8 mouse cellular contexts compared by ENCODE assay signal in the genomic region with DNA sequence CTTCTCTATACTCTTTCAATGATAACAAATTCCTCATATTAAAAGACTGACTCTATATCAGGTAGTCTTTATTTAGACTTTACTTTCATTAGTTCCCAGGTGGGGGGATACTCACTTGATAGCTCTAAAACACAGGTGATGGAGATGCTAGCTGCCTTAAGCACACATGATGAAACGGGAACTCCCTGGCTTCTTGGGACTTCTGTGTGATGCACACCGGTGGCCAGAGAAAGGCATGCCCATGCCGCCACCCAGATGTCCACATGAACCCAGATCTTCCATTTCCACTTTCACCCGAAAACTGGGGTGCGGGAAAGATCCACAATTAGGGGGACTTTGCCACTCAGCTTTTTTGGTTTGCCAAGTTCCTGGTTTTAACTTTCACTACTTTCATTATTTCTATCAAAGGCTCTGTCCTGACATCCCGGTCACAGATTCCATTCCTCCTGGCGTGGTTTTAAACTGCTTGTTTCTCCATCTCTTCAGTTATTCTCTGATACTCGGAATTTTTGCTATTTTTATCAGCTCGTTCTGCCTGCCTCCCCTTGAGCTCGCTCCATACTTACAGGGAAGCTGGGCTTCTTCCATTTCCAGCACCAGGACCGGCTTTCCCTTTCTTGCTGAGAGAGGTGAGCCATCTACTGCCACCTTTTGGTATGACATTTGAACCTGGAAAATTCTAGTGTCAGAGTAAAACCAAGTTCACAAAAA. TPM values are rescaled to one million over a fixed set of nuclear protein-coding genes. Genes with fewer than 3 reads are reported as not detected.
A peak's percentile ranks its signal among the peaks of the same experiment; 100 is the strongest.
DNase-seq lines count a peak whose midpoint lies in the region; ATAC-seq lines count a peak whose summit lies in the region.

No protein-coding gene starts in this region.

- peak overlapping the region; percentile 34; the same call in 1 of the 2 replicates for H3K9ac ChIP-seq in forebrain, embryonic 15.5 days (replicated peaks)
- 0 out of 2 replicates have a peak overlapping the region, but pooled peaks have one; percentile 16 for H3K9ac ChIP-seq in hindbrain, embryonic 16.5 days (ENCODE audit: low read depth, low read length)

- 0 out of 2 replicates have a peak, but pooled peaks have one; percentile 66 for ATAC-seq in forebrain, embryonic 15.5 days (replicated peaks)
- peak; percentile 83 for ATAC-seq in hindbrain, embryonic 16.5 days

- H3K9me3 ChIP-seq in forebrain, embryonic 15.5 days, result no peaks in the 10 kb centered on the region
- H3K9me3 ChIP-seq in hindbrain, embryonic 16.5 days (ENCODE audit: control insufficient read depth, low read length), result no peaks in the 10 kb centered on the region

- H3K36me3 ChIP-seq in forebrain, embryonic 15.5 days, result no peaks in the 10 kb centered on the region
- H3K36me3 ChIP-seq in hindbrain, embryonic 16.5 days (ENCODE audit: control insufficient read depth, insufficient read depth, low read length), result no peaks in the 10 kb centered on the region

- 0 out of 2 replicates have a peak, but pooled peaks cover 4% of the 10 kb centered on the region for H3K4me1 ChIP-seq in forebrain, embryonic 15.5 days
- no peaks in the 10 kb centered on the region for H3K4me1 ChIP-seq in hindbrain, embryonic 16.5 days (ENCODE audit: control insufficient read depth, insufficient read depth, low read depth, low read length)

- peak overlapping the region; percentile 42 for H3K4me2 ChIP-seq in forebrain, embryonic 15.5 days (replicated peaks)
- H3K4me2 ChIP-seq in hindbrain, embryonic 16.5 days (ENCODE audit: low read length), result peak overlapping the region; percentile 59

- H3K27me3 ChIP-seq in forebrain, embryonic 15.5 days, result no peaks in the 10 kb centered on the region
- H3K27me3 ChIP-seq in hindbrain, embryonic 16.5 days (replicated peaks; ENCODE audit: control insufficient read depth, insufficient read depth, low read length), result no peaks in the 10 kb centered on the region

- 25% methylated on average over 11 of the region's 11 CpGs for WGBS in forebrain, embryonic 15.5 days
- 21% methylated on average over 11 of the region's 11 CpGs for whole genome bisulfite sequencing in hindbrain, embryonic 16.5 days

- peak overlapping the region; percentile 34 for H3K4me3 ChIP-seq in forebrain, embryonic 15.5 days
- H3K4me3 ChIP-seq in hindbrain, embryonic 16.5 days (ENCODE audit: low read length), result peak overlapping the region; percentile 32

- peak; percentile 35 to 67 for DNase-seq in heart, adult 18-20 months
- no peak for DNase-seq in heart, adult 11 months
- peak; percentile 53 to 60 for DNase-seq in cerebellum, adult 18-20 months
- DNase-seq in layer of hippocampus, postnatal 36 days, result peak; percentile 29 to 35
- peak; percentile 60 for DNase-seq in lung, postnatal 25 days (ENCODE audit: low spot score)
- DNase-seq in right cerebral cortex, adult 2 months (ENCODE audit: low spot score in 2 of 2), result peak; percentile 58 to 73

- no peak overlapping the region for H3K27ac ChIP-seq in forebrain, embryonic 15.5 days (replicated peaks)
- H3K27ac ChIP-seq in hindbrain, embryonic 16.5 days (ENCODE audit: low read depth, low read length), result no peak overlapping the region

RNA-seq across cellular contexts. Expression of a gene that starts 27.9 kb away (rescaled TPM):
- total RNA-seq in heart, adult 18-20 months (2021), result under 1 TPM; 0.07 to 0.21 TPM
- polyA plus RNA-seq in forebrain, embryonic 15.5 days (2015; fragmentation: Nextera tagmentation; extraction: Ambion mirVana), result 3.0 and 3.2 TPM in 2 replicates
- 2.4 and 2.5 TPM in 2 replicates for polyA plus RNA-seq in hindbrain, embryonic 16.5 days (2015; fragmentation: Nextera tagmentation; extraction: Ambion mirVana)
- total RNA-seq in layer of hippocampus, postnatal 36 days (2021), result under 1 TPM; 0.42 to 0.71 TPM
